Mouse (Mus musculus) WW6 (cell line): Measurements from ENCODE around the gene D6Ertd527e.

Experiments used
- DNase-seq: peaks from one replicate; pipeline ENCODE4 v3.0.0-alpha.2; 2013; ENCODE audit warnings: low read depth, low spot score

D6Ertd527e gene

GRCm38 (mm10) chr6:87111493-87111892, 6.9 kb downstream of the D6Ertd527e start:
- DNase-seq = no peak

- no peak for DNase-seq
These were observed 7.6 kb downstream of the D6Ertd527e start for GRCm38 (mm10) chr6:87112125-87112524.

- no peak for DNase-seq
These were observed 11.4 kb downstream of the D6Ertd527e start for GRCm38 (mm10) chr6:87115981-87116380.

- no peak for DNase-seq
These were observed 12.1 kb downstream of the D6Ertd527e start for GRCm38 (mm10) chr6:87116596-87116995.

- no peak for DNase-seq
These were observed 14.7 kb downstream of the D6Ertd527e start for GRCm38 (mm10) chr6:87119066-87119837.

GRCm38 (mm10) chr6:87119975-87120374, 15.4 kb downstream of the D6Ertd527e start:
- no peak for DNase-seq

GRCm38 (mm10) chr6:87120661-87121060, 16.1 kb downstream of the D6Ertd527e start:
- no peak for DNase-seq

- no peak for DNase-seq
These were observed 17.4 kb downstream of the D6Ertd527e start for GRCm38 (mm10) chr6:87121961-87122360.

- DNase-seq = no peak
These were observed 18.9 kb downstream of the D6Ertd527e start for GRCm38 (mm10) chr6:87123406-87123805.

- no peak for DNase-seq
These were observed 19.4 kb downstream of the D6Ertd527e start for GRCm38 (mm10) chr6:87123973-87124372.

GRCm38 (mm10) chr6:87127049-87127753, 22.7 kb downstream of the D6Ertd527e start:
- DNase-seq = no peak

GRCm38 (mm10) chr6:87129861-87130260, 25.3 kb downstream of the D6Ertd527e start:
- no peak for DNase-seq

- DNase-seq = no peak
These were observed 26.1 kb downstream of the D6Ertd527e start for GRCm38 (mm10) chr6:87130628-87131027.

- DNase-seq = no peak
These were observed 26.5 kb downstream of the D6Ertd527e start for GRCm38 (mm10) chr6:87131078-87131477.

GRCm38 (mm10) chr6:87133520-87133919, 29.0 kb downstream of the D6Ertd527e start:
- no peak for DNase-seq

GRCm38 (mm10) chr6:87133966-87134546, 29.5 kb downstream of the D6Ertd527e start:
- no peak for DNase-seq

- no peak for DNase-seq
These were observed 33.9 kb downstream of the D6Ertd527e start for GRCm38 (mm10) chr6:87138479-87138878.

GRCm38 (mm10) chr6:87139796-87140553, 35.4 kb downstream of the D6Ertd527e start:
- DNase-seq = no peak

- no peak for DNase-seq
These were observed 37.7 kb downstream of the D6Ertd527e start for GRCm38 (mm10) chr6:87142239-87142638.

GRCm38 (mm10) chr6:87143594-87143993, 39.0 kb downstream of the D6Ertd527e start:
- DNase-seq = no peak

- DNase-seq = no peak
These were observed 43.4 kb downstream of the D6Ertd527e start for GRCm38 (mm10) chr6:87147921-87148320.

- no peak for DNase-seq
These were observed 45.9 kb downstream of the D6Ertd527e start for GRCm38 (mm10) chr6:87150471-87150870.
